Mouse (Mus musculus): ENCODE measurements around the gene Fam90a1b. TPM values are rescaled to one million over a fixed set of nuclear protein-coding genes. Genes with fewer than 3 reads are reported as not detected.
A peak's percentile ranks its signal among the peaks of the same experiment; 100 is the strongest.
"Not testable (repeated sequence)": the region's sequence is repeated elsewhere in the genome, so short reads cannot be mapped to it uniquely, and the experiment has no call there.

Gene Fam90a1b
- 0.11 TPM in 1 of 2 replicates, not detected in the other for polyA plus RNA-seq (2015; fragmentation: Nextera tagmentation; extraction: Ambion mirVana)

GRCm38 (mm10) chrX:94366670-94367241 lies at the start of gene Fam90a1b, which contains the start of gene Apoo:
TSS of gene Fam90a1b (minus strand) at chrX:94366777.
TSS of gene Apoo (plus strand) at chrX:94367117.
- Histone ChIP-seq H3K27me3 (replicated peaks) (peaks cover 87% of the 10 kb centered on the region), H3K9me3 (no peaks in the 10 kb centered on the region), H3K4me2 (peak within 1 kb of the TSS; percentile 65), H3K4me1 (peaks cover 3% of the 10 kb centered on the region; the same call in 1 of the 2 replicates), H3K9ac (peak within 1 kb of the TSS; percentile 84), H3K36me3 (no peaks in the 10 kb centered on the region), H3K27ac (replicated peaks) (peak within 1 kb of the TSS; percentile 79), H3K4me3 (peak within 1 kb of the TSS; percentile 69)
- WGBS, result 11% methylated on average over 46 of the region's 46 CpGs
- ATAC-seq (ENCODE audit: extremely low read depth, insufficient number of reproducible peaks, low FRiP score, low TSS enrichment), result peak; percentile 97

- Histone ChIP-seq H3K4me1 (no peaks in the 10 kb centered on the region), H3K9ac (no peak overlapping the region), H3K9me3 (no peaks in the 10 kb centered on the region), H3K36me3 (no peaks in the 10 kb centered on the region), H3K27ac (replicated peaks) (no peak overlapping the region; the same call in 1 of the 2 replicates), H3K4me2 (no peak overlapping the region), H3K27me3 (replicated peaks) (peaks cover 30% of the 10 kb centered on the region), H3K4me3 (no peak overlapping the region)
- WGBS, result 39% methylated on average over 3 of the region's 3 CpGs
- no peak for ATAC-seq (ENCODE audit: extremely low read depth, insufficient number of reproducible peaks, low FRiP score, low TSS enrichment)
Measured at GRCm38 (mm10) chrX:94408975-94409374, 42.4 kb upstream of the Fam90a1b start.

DNA sequence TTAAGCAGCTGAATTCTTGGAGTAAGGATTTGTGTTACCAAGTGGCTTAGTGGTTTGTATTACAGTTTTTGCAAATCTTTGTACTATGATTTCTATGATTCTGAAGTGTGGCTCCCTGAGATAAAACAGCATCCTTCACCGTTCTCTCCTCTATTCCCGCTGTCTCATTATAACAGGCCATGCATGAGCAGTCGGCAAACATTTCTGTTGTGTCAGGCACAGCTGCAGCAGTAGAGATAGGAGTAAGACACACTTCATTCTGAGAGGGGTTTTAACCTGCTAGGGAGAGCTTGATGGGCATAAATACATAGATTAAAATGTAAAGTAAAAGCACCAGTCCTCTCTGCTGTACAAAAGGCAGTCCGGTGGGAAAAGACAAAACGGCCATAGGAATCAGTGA lies 12.2 kb upstream of the Fam90a1b start:
- Histone ChIP-seq H3K4me1 (peaks cover 3% of the 10 kb centered on the region; the same call in 1 of the 2 replicates), H3K4me3 (no peak overlapping the region), H3K9ac (no peak overlapping the region), H3K4me2 (no peak overlapping the region), H3K36me3 (peaks cover 20% of the 10 kb centered on the region), H3K27ac (replicated peaks) (peak overlapping the region; percentile 48; the same call in 1 of the 2 replicates), H3K9me3 (no peaks in the 10 kb centered on the region), H3K27me3 (replicated peaks) (peaks cover 55% of the 10 kb centered on the region)
- WGBS, result 60% methylated on average over 5 of the region's 5 CpGs
- no peak for ATAC-seq (ENCODE audit: extremely low read depth, insufficient number of reproducible peaks, low FRiP score, low TSS enrichment)

DNA sequence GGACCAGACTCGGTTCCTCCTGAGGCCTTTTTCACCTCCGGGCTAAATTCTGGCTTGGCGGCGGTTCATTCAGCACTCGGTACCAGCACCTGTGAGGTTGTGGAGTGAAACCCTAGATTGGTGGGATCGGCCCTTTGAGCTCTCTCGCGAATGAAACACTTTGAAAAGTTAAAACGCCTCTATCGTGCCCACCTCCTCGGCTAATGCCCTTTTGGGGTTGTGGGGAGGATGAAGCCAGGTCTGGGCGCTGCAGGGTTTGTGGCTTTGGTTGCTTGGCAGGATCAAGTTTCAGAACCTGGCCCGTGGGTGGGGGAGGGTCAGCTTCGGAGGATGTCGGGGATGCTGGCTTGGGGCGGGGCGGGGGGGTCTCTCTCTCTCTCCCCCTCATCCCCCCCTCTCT lies 671 bp upstream of the Fam90a1b start:
- peaks cover 3% of the 10 kb centered on the region; the same call in 1 of the 2 replicates for H3K4me1 ChIP-seq
- no peaks in the 10 kb centered on the region for H3K9me3 ChIP-seq
- H3K9ac ChIP-seq, result peak overlapping the region; percentile 84
- 17% methylated on average over 17 of the region's 17 CpGs for WGBS
- H3K4me3 ChIP-seq, result peak overlapping the region; percentile 69
- peak overlapping the region; percentile 58 for H3K4me2 ChIP-seq
- no peak for ATAC-seq (ENCODE audit: extremely low read depth, insufficient number of reproducible peaks, low FRiP score, low TSS enrichment)
- H3K36me3 ChIP-seq, result no peaks in the 10 kb centered on the region
- peaks cover 84% of the 10 kb centered on the region for H3K27me3 ChIP-seq (replicated peaks)
- peak overlapping the region; percentile 79 for H3K27ac ChIP-seq (replicated peaks)

GRCm38 (mm10) chrX:94366029-94366428 lies 548 bp downstream of the Fam90a1b start:
- Histone ChIP-seq H3K4me3 (peak overlapping the region; percentile 40), H3K9me3 (no peaks in the 10 kb centered on the region), H3K4me1 (peaks cover 3% of the 10 kb centered on the region; the same call in 1 of the 2 replicates), H3K27me3 (replicated peaks) (peaks cover 86% of the 10 kb centered on the region), H3K4me2 (peak overlapping the region; percentile 65), H3K27ac (replicated peaks) (no peak overlapping the region), H3K9ac (no peak overlapping the region), H3K36me3 (no peaks in the 10 kb centered on the region)
- 19% methylated on average over 16 of the region's 16 CpGs for WGBS
- no peak for ATAC-seq (ENCODE audit: extremely low read depth, insufficient number of reproducible peaks, low FRiP score, low TSS enrichment)

DNA sequence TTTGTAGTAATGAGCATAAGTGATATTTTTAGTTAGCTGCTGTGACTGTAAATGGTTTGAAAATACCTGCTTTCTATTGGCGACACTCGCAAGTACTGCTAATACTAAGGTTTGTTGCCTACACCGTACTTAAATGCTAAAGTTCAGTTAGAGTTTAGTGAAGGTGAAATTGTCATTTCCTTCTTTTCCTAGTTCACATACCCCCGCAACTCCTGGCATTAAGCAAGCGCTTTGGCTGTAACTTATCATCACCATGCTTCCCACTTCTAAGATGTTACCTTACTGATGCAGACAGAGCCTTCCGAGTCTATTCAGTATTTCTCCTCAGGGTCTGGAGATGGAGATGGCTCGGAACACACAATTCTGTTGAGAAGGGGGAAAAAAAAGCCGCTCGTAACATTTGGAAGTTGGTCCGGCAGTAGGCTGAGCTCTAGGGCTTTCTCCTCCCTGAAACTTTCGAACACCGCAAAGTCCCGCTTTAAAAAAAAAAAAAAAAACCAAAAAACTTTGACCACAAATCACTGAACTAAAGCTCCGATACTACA lies 1.1 kb downstream of the Fam90a1b start:
- H3K27ac ChIP-seq (replicated peaks), result no peak overlapping the region
- peaks cover 87% of the 10 kb centered on the region for H3K27me3 ChIP-seq (replicated peaks)
- H3K9me3 ChIP-seq, result no peaks in the 10 kb centered on the region
- no peak for ATAC-seq (ENCODE audit: extremely low read depth, insufficient number of reproducible peaks, low FRiP score, low TSS enrichment)
- H3K36me3 ChIP-seq, result no peaks in the 10 kb centered on the region
- H3K4me3 ChIP-seq, result peak overlapping the region; percentile 40
- peak overlapping the region; percentile 65 for H3K4me2 ChIP-seq
- peaks cover 3% of the 10 kb centered on the region; the same call in 1 of the 2 replicates for H3K4me1 ChIP-seq
- H3K9ac ChIP-seq, result no peak overlapping the region
- 18% methylated on average over 14 of the region's 14 CpGs for WGBS

GRCm38 (mm10) chrX:94343638-94344037 lies 22.9 kb downstream of the Fam90a1b start:
- WGBS, result 79% methylated on average over 4 of the region's 4 CpGs
- not testable (repeated sequence) for H3K9ac ChIP-seq; H3K36me3 ChIP-seq; H3K4me2 ChIP-seq; H3K27ac ChIP-seq (replicated peaks); ATAC-seq (ENCODE audit: extremely low read depth, insufficient number of reproducible peaks, low FRiP score, low TSS enrichment); H3K4me1 ChIP-seq; H3K9me3 ChIP-seq; H3K4me3 ChIP-seq
- H3K27me3 ChIP-seq (replicated peaks), result peaks cover 67% of the 10 kb centered on the region

DNA sequence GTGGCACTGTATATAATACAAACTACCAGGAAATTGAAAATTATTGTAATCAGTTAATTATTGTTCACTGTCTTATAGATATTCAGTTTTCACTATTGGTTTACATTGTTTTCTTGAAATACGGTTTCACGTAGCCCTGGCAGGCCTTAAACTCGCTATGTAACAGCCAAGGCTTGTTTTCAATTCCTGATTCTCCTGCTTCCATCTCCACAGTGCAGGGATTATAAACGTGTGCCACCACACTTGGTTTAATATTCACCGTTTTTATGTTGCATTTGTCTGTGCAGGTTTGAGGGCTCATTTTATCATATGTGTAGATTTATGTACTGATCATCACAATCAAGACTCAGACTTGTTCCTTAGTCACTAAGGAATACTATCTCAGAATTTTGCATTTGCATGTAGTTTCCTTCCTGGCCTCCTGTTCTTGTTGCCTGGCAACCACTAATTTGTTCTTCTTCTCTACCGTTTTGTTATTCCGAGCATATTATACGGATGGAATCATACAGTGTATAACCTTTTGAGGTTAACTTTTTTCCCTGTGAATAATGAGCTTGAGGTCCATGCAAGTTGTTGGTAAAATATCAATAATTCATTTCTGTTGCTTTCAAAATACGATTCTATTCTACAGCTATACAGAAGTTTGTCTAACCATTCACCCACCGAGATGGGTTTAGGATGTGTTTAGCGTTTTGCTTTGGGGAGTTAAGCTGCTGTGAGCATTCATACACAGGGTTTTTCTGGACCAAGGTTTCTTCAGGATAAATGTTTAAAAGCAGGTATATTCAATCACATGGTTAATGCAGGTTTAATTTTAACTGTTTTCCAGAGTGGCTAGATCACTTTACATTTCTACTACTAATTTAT lies 45.3 kb downstream of the Fam90a1b start:
- Histone ChIP-seq H3K4me3 (no peak overlapping the region), H3K4me2 (no peak overlapping the region), H3K9ac (no peak overlapping the region), H3K4me1 (no peaks in the 10 kb centered on the region), H3K9me3 (no peaks in the 10 kb centered on the region), H3K36me3 (no peaks in the 10 kb centered on the region), H3K27me3 (replicated peaks) (peaks cover 66% of the 10 kb centered on the region), H3K27ac (replicated peaks) (no peak overlapping the region)
- WGBS, result 79% methylated on average over 11 of the region's 11 CpGs
- ATAC-seq (ENCODE audit: extremely low read depth, insufficient number of reproducible peaks, low FRiP score, low TSS enrichment), result no peak

Small RNA genes lying within 50 kb of the gene (microRNA-seq; reads per million reads assigned to microRNA genes)
- not detected for gene Gm44477

Other genes starting within 250 kb of the Fam90a1b start
- 15.8 and 21.1 TPM in 2 replicates for gene Zfx, start 243.1 kb downstream of the Fam90a1b start, polyA plus RNA-seq (2015; fragmentation: Nextera tagmentation; extraction: Ambion mirVana)
- 50.5 and 56.1 TPM in 2 replicates for gene Eif2s3x, start 153.9 kb downstream of the Fam90a1b start, polyA plus RNA-seq (2015; fragmentation: Nextera tagmentation; extraction: Ambion mirVana)
- gene Klhl15, start 132.2 kb downstream of the Fam90a1b start, polyA plus RNA-seq (2015; fragmentation: Nextera tagmentation; extraction: Ambion mirVana), result 3.8 and 4.4 TPM in 2 replicates
- 179 and 192 TPM in 2 replicates for gene Apoo, start 340 bp upstream of the Fam90a1b start, polyA plus RNA-seq (2015; fragmentation: Nextera tagmentation; extraction: Ambion mirVana)
- gene Maged1, start 175.4 kb upstream of the Fam90a1b start, polyA plus RNA-seq (2015; fragmentation: Nextera tagmentation; extraction: Ambion mirVana), result 491 and 494 TPM in 2 replicates